Mouse (Mus musculus) R1 (cell line): ENCODE results near the gene Tcea3.

Source experiments
- DNase-seq: peaks from one replicate; pipeline ENCODE4 v3.0.0-alpha.2; 2018; ENCODE audit warnings: low read depth, low spot score

The Tcea3 gene

GRCm38 (mm10) chr4:136247729-136248463 lies at the start of gene Tcea3:
Gene Tcea3 (plus strand): TSS chr4:136247729.
- DNase-seq: peak; percentile 88

GRCm38 (mm10) chr4:136198846-136199245 lies 48.7 kb upstream of the Tcea3 start:
- peak; percentile 96 for DNase-seq

- DNase-seq: peak; percentile 67
Measured at GRCm38 (mm10) chr4:136199562-136200292, 47.8 kb upstream of the Tcea3 start.

GRCm38 (mm10) chr4:136202509-136202908 lies 45.0 kb upstream of the Tcea3 start:
- peak; percentile 87 for DNase-seq

GRCm38 (mm10) chr4:136204775-136205174 lies 42.8 kb upstream of the Tcea3 start:
- no peak for DNase-seq

- peak; percentile 98 for DNase-seq
Measured at GRCm38 (mm10) chr4:136206033-136206893, 41.3 kb upstream of the Tcea3 start, which contains the start of gene Asap3. Gene Asap3 (plus strand): TSS chr4:136206365.

GRCm38 (mm10) chr4:136206943-136207342 lies 40.6 kb upstream of the Tcea3 start:
- DNase-seq: peak; percentile 93

- no peak for DNase-seq
Measured at GRCm38 (mm10) chr4:136210931-136211330, 36.6 kb upstream of the Tcea3 start.

GRCm38 (mm10) chr4:136213629-136214028 lies 33.9 kb upstream of the Tcea3 start:
- DNase-seq: no peak

- DNase-seq: no peak
Measured at GRCm38 (mm10) chr4:136214828-136215227, 32.7 kb upstream of the Tcea3 start.

- no peak for DNase-seq
Measured at GRCm38 (mm10) chr4:136215576-136215975, 32.0 kb upstream of the Tcea3 start.

GRCm38 (mm10) chr4:136217063-136217462 lies 30.5 kb upstream of the Tcea3 start:
- DNase-seq: no peak

GRCm38 (mm10) chr4:136218595-136219214 lies 28.8 kb upstream of the Tcea3 start:
- no peak for DNase-seq

- DNase-seq: no peak
Measured at GRCm38 (mm10) chr4:136220133-136220775, 27.3 kb upstream of the Tcea3 start.

GRCm38 (mm10) chr4:136223549-136224239 lies 23.8 kb upstream of the Tcea3 start:
- DNase-seq: no peak

GRCm38 (mm10) chr4:136224240-136224559 lies 23.3 kb upstream of the Tcea3 start:
- DNase-seq: no peak

GRCm38 (mm10) chr4:136224677-136225460 lies 22.7 kb upstream of the Tcea3 start:
- peak; percentile 90 for DNase-seq

- DNase-seq: no peak
Measured at GRCm38 (mm10) chr4:136227408-136227807, 20.1 kb upstream of the Tcea3 start.

GRCm38 (mm10) chr4:136228640-136229039 lies 18.9 kb upstream of the Tcea3 start:
- no peak for DNase-seq

GRCm38 (mm10) chr4:136238669-136239068 lies 8.9 kb upstream of the Tcea3 start:
- DNase-seq: no peak
